Mouse (Mus musculus) E14TG2a.4 (cell line): ENCODE results near the gene Klhdc7b.

Experiments used
- CTCF ChIP-seq: conservative IDR thresholded peaks from 2 replicates; pipeline ENCODE4 v1.5.1; 2014; ENCODE audit warnings: low read length
- NANOG ChIP-seq: IDR thresholded peaks from 2 replicates; pipeline ENCODE4 v1.6.1; 2014; ENCODE audit warnings: borderline replicate concordance, low read length, mixed read lengths

DNA sequence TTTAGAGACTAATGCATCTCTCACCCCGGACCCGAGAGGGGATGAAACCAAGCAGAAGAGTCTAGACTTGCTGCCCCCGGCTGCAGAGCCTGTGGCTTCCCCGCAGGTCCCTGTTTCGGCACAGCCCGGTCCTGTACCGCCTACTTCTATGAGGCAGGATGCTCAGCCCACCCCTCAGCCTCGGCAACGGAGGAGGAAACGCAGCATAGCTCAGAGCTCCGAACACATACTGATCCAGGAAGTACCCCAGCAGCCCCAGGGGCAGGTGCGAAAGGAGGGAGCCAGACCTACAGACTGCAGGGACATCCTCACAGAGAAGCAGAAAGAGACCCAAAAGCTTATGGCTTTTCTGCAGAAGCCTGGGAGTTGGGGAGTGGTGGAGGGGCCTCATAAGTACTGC, 2.4 kb downstream of the Klhdc7b start:
- no peak for TF ChIP-seq CTCF
- TF ChIP-seq NANOG: no peak
